Mouse (Mus musculus) spleen, embryonic (tissue): ENCODE data around the gene Golga2.
"Not testable (repeated sequence)": the region's sequence is repeated elsewhere in the genome, so short reads cannot be mapped to it uniquely, and the experiment has no call there.

Experiments
- CTCF ChIA-PET: fragments of 350-600 bp; sonication (Branson Sonifier 250); formaldehyde crosslinking; loops from one replicate; lab custom pipeline; 2022; lab: Charles Lee

Golga2 gene

DNA sequence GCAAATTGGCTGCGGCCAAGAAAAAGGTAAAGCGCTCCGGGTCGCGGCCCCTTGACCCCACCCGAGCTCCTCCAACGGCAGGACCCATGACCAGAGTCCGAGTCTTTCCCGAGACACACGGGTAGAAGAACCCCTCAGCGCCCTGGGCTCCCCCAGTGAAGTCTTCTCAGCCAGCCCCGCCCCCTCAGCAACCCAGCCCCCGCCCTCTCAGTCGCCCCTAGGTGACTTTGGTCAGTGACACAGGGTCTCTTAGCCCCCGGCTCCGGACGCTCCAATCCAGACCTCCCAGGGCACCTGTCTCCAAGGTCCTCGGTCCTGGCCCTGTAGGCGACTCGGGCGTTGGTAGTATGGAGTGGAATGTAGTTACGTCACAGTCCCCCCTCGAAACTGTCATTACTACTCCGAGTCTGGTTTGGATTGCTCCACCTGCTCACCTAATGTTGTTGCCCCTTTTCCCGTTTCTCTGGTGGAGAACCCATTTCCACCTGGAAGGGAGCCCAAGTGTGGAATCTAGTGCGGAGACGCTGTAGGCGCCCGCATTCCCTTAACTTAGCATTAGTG is 1.3 kb downstream of the Golga2 start:
- CTCF ChIA-PET = no interaction called here

DNA sequence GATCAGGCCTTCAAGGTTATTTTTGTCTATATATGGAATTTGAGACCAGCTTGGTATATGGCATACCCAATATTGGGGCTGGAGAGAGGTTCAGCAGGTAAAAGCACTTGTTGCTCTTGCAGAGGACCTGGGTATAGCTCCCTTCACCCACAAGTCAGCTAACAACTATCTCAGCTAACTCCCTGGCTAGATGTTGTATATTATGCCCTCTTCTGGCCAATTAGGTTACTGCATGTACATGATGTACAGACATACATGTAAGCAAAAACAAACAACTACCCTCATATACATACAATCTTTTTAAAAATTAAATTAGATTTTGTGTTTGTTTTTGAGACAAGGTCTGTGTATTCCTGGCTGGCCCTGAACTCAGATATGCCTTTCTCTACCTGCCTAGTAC is 2.4 kb downstream of the Golga2 start:
- CTCF ChIA-PET = no interaction called here

DNA sequence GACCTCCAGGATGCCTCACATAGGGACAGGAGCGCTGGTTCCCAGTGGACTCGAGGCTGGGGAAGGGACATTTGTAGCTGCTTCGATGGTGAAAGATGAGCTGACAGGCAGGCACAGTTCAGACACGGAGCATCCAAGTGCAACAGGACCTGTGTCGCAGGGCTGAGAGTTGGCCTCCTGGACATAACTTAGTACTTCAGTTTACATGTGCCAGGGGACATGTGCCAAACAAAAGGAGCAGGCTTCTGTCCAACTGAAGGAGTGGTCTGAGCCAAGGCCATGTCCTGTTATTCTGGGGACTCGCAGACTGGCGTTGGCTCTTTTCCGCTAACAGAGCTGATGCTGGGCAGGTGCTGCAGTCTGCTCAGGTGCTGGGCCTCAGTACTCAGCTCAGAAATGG is 7.2 kb downstream of the Golga2 start:
- CTCF ChIA-PET = no interaction called here

DNA sequence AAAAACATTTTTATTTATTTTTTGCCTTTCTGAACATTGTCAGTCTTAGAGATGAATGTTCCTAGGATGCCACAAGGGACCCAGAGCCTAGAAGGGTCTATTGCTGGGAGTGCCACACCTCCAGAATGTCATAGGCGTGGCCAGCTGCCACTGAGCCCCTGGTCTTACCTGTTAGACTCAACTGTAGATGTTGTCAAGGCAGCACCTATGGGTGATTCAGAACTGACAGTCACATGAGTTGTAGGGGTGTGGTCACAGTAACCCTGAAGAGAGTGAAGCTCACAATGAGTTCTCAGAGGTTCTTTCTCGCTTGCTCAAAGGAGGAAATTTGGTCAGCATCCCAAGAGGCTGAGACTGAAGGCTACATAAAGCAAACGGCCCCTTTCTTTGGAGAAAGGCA is 8.1 kb downstream of the Golga2 start:
- CTCF ChIA-PET = no interaction called here

DNA sequence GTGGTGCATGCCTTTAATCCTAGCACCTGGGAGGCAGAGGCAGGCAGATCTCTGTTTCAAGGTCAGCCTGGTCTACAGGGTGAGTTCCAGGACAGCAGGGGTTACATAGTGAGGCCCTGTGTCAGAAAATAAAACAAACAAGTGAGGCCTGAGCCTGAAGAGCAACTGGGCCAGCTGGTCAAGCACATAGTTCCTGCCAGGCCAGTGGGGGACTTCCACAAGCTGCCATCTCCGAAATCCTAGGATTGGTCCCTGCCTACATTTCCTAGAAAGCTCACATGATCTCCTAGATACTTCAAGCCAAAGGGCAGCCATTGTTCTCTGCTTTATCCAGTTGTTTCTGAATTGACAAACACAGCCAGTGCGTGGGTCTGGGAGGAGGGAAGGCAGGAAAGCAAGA is 8.7 kb downstream of the Golga2 start:
- CTCF ChIA-PET = not testable (repeated sequence)

DNA sequence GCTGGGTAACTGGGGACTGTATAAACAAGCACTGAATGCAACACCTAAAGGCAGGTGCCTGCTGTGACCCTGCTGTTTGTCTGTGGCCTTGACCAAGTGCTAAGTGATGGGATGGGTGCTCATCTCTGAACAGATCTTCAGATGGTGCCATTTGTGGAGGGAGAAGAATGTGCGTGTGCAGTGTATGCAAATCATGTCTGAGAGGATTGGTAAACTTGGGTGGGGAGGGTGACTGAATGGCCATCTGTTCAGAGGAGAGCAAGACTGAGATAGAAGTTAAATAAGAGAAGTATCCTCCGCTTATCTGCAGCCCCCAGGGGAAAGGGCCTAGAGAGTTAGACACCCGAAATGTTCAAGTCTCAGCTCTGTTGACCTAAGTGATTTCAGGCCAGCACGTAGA is 12.3 kb downstream of the Golga2 start:
- CTCF ChIA-PET = no interaction called here

DNA sequence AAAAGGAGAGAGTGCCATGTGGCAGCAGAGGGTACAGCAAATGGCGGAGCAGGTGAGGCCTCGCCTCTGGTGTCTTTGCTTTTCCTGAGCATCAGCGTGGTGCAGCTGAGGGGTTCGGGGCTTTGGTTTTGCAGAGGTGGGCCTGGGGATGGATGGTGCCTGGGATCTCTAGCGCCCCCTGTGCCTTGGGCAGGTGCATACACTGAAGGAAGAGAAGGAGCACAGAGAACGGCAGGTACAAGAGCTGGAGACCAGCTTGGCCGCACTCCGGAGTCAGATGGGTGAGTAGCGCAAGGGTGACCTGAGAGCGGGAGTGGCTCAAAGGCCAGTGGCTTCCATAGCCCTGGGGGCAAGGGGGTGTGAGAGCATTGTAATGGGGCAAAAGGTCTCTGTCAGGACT is 15.8 kb downstream of the Golga2 start:
- CTCF ChIA-PET = no interaction called here

DNA sequence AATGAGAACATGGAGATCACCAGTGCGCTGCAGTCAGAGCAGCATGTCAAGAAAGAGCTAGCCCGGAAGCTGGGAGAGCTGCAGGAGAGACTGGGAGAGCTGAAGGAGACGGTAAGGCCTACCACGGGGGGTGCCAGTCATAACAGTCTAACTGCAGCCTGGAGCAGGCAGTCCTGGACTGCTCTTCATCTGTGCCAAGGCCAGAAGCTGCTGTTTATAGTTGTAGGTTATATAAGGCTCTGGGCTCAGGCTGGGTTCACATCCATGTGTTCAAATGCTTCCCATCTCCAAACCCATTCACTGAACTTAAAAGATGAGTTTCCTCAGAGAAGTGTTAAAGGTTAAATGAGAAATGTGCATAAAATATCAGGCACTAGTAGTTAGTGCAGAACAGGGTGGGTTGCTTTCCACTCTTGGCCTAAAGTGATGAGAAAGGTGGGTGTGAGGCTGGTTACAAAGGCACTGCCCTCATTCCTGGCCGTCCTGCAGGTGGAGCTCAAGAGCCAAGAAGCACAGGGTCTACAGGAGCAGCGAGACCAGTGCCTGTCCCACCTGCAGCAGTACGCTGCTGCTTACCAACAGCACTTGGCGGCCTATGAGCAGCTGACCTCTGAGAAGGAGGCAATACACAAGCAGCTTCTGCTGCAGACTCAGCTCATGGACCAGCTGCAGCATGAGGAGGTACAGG is 17.1 kb downstream of the Golga2 start:
- CTCF ChIA-PET = no interaction called here

DNA sequence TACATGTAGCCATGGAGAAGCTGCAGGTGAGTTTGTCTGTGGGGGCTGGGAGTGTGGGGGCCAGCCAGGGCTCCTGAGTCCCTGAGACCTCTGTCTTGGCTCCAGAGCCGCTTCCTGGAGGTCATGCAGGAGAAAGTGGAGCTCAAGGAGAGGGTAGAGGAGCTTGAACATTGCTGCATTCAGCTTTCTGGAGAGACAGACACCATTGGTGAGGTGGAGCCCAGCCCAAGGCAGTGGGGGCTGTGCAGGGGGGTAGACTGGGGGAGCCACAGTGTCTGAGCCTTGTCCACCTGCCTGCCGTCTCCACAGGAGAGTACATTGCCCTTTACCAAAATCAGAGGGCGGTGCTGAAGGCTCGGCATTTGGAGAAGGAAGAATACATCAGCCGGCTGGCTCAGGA is 18.5 kb downstream of the Golga2 start:
- CTCF ChIA-PET = no interaction called here

DNA sequence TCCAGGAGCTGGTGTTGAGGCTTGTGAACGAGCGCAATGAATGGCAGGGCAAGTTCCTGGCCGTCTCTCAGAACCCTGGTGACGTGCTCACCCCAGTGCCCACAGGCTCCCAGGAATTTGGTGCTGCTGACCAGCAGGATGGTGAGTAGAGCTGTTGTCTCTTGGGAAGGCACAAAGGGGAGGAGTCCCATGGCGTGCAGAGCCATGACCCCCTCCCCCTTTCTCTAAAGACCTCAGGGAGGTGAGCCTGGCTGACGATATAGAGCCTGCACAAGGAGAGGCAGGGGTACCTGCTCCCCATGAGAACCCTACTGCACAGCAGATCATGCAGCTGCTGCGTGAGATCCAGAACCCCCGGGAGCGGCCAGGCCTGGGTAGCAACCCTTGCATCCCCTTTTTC is 19.0 kb downstream of the Golga2 start:
- CTCF ChIA-PET = no interaction called here

DNA sequence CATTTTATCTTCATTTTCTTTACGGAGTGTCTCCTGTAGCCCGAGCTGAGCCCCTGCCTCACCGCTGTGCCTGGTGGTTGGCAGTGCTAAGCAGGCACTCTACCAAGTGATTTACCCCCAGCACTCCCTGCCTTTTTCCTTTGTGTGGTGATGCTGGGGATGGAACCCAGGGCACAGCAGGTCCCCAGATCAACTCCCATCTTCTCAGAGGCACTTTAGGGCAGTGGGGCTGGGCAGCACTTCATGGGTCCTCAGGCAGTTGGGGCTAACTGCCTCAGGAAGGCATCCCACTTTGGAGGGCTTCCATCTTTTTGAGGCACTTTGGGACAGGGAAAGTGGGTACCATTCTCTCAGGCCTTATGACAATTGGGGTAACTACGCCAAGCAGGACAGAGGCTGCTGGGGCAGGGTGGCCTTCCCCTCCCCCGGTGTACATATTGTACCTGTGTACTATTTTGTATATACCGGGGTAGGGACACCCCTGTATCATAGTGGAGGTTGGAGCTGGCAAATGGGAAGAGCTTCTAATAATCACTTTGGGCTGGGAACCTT is 20.1 kb downstream of the Golga2 start:
- CTCF ChIA-PET = no interaction called here

DNA sequence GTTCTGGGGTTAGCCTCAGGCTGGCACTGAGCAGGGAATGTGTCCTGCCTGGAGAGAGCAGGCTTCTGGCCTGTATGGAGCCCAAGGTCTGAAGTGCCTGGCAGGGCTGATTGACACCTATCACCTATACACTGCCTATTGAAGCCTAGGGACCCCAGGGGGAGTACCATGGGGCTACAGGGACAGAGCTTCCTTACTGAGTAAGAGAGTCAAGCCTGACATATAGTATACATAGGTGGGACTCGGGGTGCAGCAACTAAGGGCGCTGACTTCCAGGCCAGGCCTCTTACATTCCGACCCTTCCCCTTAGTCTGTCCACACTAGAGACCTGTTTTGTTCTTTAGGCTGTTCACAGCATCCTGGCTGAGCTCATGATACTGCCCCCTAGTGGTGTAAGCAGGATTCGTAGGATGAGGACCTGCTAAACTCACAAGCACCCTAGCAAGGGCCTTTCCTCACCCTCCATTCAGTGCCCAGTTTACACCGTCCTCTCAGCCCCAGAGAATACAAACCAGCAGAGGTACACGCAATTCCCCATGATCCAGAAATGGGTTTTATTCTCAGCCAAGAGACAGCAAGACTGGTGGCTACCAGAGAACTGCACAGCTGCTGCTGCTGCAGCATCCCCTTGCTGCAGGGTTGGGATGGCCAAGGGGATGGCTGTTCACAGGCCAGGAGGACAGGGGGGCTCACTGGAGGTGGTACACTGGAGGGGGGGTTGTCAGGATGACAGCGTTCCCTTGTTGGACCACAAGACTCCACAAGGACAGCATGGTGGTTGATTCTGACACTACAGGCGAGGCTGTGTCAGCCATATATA is 21.0 kb downstream of the Golga2 start:
- CTCF ChIA-PET = interaction anchor here (0.6 kb wide), 2 partner anchors 90 to 99 kb away, joined by 3 to 4 read pairs; no protein-coding TSS in a partner anchor

DNA sequence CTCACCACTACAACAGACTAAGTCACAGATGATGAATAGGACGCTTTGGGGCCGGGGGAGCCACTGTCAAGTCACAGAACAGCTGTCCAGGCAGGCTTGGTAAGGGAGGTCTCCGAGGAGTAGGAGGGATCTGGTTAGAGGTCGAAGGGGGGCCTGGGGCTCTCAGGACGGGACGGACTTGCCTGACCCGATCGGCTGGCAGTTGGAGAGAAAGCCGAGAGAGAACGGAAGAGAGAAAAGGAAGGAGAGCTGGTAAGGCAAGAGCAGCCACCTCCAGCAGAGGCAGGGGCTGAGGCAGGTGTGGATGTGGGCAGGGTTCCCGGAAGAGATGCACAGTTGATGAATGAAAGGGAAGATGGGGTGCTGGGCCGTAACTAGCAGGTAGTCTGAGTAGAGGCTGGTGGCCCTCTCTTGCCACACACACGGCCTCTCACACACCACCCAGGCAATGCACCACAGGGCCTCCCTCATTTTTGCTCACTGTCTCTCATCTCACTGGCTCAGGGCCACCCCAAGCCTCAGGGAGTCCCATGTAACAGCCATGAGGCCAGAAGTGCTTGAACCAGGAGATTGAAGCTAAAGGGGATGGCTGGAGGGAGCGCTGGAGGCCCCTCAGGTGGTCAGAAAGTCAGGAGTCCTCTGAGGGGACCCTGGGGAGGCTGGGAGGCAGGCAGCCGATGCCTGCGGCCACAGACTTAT is 21.8 kb downstream of the Golga2 start:
- CTCF ChIA-PET = no interaction called here

DNA sequence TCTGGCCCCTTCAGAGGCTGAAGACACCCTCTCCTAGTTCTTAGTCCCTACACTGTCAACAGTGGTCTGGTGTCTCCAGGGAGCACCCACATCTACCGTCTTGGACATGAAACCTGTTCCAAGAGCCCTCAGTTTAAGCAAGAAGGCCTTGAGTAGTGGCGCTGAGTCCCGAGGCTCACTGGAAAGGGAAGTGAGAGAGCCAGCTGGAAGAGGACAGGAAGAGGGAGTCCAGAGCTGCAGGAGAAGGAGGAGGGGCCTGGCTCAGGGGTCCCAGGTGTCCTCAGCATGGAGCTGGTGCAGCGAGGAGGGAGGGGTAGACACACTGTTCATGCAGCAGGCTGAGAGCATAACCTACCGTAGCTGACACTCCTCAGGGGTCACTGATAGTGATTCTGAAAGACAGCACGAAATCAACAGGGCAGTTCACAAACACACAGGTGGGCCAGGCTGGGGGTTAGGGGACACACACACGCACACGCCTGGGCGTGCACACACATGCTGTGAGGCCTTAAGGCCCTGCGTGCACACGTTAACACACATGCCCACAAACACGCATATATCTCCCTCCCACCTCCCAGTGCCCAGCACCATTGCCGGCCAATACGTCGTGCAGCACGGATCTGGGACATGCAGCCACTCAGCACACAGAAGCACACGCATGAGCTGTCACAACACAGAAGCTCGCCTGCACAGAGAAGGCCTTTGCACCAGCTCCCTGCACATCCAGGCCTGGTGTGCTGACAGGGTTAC is 23.1 kb downstream of the Golga2 start:
- CTCF ChIA-PET = no interaction called here

DNA sequence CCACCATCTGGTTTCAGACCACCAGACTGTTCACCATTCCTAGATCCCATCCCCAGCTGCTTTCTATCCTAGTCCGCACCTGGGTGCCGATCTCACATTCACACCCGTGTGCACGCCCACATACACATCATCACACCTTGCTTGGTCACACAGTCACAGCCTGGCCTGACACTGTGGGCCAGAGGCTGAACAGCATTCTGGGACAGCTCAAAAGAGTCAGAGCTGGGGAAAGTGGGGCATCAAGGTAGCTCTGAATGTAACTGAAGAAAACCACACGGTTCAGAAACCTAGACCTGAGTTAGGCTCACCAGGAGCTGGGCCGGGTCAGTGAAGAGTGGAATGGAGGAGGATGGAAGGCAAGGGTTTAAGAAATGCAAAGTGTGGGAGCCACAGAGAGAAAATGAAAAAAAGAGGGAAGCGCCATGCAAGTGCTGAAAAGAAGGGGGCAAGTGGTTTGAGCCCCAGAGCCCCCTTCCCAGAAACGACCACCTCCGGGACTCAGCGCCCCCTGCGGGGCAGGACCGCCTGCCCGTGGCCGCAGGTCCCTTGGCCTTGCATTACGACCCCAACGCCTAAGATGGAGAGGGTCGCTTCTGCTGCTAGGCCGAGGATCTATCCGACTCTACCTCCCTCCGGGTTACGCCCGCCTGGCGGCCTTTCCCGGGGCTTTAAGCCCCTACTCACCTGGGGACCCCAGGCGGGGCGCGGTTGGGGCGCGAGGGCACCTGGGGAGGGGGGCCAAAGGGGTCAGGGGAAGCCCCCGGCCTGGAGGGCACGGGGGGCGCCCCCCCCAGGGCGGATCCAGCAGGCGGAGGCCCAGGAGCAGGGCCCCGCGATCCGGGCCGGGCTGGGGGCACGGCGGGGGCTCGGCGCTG is 24.5 kb downstream of the Golga2 start:
- CTCF ChIA-PET = interaction anchor here (1.0 kb wide), 1 partner anchor 13 kb away, joined by 8 read pairs; no protein-coding TSS in a partner anchor

DNA sequence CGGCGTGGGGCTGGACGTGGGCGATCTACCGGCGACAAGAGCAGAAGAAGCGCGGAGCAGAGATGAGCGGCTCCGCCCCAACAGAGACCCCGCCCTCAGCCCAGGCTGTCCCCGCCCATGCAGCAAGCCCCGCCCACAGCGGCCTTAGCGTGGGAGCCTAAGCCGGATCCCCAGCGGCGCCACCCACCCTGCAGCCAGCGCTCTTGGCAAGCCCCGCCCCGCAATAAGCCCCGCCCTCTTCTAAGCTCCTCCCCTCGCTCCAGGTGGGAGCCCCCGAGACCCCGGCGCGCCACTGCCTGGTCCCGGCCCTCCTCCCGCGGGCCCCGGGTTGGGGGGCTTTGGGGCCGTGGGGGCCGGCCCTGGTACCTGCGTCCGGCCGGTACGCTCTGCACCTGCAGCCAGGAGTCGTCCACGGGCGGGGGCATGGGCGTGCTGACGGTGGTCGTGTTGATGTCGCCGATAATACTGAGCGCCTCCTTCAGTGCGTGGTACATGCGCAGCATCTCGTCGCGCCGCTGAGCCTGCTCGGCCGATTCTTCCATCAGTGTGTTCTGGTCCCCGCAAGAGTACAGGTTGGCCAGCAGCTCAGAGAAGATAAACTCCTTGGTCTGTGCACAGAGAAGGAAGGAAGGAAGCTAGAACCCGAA is 25.3 kb downstream of the Golga2 start:
- CTCF ChIA-PET = no interaction called here

DNA sequence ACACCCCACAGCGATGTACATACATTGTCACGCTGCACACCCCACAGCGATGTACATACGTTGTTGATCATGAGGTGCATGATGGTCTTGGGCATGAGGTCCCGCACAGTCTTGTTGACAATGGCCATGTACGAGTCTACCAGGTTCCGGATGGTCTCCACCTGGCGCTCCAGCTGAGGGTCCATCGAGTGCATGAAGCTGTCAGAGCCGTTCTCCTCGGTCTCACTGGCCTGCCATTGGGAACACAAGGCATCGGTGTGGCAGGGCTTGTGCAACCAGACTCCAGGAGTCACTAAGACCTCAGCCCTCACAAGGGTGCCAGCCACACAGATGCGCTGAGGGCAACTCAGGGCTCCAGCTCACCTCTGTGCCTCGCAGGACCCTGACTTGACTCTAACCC is 27.6 kb downstream of the Golga2 start:
- CTCF ChIA-PET = no interaction called here

DNA sequence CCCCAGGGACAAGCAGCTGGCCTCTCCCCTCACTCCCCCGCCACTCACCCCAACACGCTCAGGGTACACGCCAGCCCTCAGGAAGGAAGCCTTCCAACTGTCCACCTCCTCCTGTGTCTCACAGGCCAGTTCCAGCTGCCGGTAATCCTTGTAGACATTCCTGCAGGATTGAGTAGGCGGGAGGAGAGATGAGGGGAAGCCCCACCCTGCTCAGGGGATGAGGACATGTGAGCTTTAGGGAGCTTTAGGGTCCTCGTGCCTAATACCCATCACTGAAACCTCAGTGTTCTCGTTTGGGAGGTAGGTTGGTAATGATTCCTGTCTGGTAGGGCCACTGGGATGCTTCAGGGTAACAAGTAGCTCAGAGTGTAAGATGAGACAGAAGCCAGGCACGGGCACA is 28.6 kb downstream of the Golga2 start:
- CTCF ChIA-PET = no interaction called here

DNA sequence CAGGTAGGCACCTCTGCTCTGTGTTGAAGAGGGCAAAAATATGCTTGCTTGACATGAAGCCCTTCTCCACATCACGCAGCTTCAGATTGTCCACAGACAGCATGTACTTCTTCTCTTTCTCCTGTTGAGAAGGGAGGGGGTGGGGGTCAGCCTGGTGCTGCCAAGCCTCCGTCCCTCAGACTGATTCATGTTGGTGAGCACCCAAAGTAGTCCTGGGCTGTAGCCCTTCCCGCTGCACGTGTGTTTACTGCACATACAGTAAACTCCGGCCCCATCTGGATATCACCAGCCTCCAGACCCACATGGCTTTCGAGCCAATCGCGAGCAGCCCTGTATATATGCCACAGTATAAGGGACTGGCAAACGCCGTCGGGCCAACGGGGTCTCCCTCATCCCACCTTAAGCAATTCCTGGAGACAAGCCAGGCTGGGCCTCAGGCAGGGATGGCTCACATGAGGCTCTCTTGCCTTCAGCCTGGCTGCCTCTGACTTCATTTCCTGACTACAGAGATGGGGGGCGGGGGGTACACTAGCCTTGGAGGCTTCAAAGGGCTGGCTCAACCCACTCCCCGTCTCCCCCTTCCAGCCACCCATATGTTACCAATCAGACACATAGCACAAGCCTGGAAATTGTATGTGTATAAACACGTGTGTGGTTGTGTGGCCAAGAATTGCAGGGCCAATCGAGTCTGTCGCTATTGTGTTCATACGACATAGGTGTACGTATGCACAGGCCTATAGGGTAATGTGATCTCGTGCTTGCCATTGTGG is 29.9 kb downstream of the Golga2 start:
- CTCF ChIA-PET = interaction anchor here (0.7 kb wide), 1 partner anchor 88 kb away, joined by 4 read pairs; no protein-coding TSS in a partner anchor
